Mouse (Mus musculus) liver, adult 2 months (tissue): ENCODE measurements around the gene Kcnd3.

Experiments used
- CTCF ChIP-seq: fragments of 200-500 bp; IDR thresholded peaks from 2 replicates; pipeline ENCODE4 v1.5.1; 2011; ENCODE audit warnings: low read depth, low read length, control low read depth
- POLR2A ChIP-seq: fragments of 200-500 bp; IDR thresholded peaks from 2 replicates; pipeline ENCODE4 v1.6.1; 2011; ENCODE audit warnings: low read length, control low read depth; ENCODE audit not compliant: insufficient read depth; ENCODE audit errors: extremely low read depth

DNA sequence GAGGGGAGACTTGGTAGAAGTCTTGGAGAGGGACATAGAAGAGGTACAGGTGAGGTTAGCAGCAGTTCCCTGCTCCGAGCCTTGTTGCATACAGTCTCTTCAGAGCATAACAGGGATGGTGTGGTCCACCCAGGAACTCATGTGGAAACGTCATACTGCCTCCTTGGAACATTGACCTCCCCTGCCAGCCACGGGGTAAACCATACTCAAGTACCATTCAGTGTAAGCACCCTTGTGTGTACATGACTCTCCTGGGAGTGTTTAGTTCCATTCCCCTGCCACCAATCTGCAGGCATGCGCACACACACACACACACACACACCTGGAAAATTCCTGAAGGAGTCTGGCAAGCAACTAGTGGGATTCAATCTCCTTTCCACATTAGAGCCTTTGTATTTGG is 90.6 kb downstream of the Kcnd3 start:
- TF ChIP-seq POLR2A (no peak), CTCF (no peak)
